Mouse (Mus musculus): ENCODE results near the gene Tbxas1. TPM values are rescaled to one million over a fixed set of nuclear protein-coding genes. Genes with fewer than 3 reads are reported as not detected.

Tbxas1 gene
- polyA plus RNA-seq (2014; fragmentation: Illumina TruSeq; extraction: RNeasy Lipid Tissue Mini Kit (QIAGEN cat#74804); ENCODE audit: low read depth, low replicate concordance): 2.3 TPM

DNA sequence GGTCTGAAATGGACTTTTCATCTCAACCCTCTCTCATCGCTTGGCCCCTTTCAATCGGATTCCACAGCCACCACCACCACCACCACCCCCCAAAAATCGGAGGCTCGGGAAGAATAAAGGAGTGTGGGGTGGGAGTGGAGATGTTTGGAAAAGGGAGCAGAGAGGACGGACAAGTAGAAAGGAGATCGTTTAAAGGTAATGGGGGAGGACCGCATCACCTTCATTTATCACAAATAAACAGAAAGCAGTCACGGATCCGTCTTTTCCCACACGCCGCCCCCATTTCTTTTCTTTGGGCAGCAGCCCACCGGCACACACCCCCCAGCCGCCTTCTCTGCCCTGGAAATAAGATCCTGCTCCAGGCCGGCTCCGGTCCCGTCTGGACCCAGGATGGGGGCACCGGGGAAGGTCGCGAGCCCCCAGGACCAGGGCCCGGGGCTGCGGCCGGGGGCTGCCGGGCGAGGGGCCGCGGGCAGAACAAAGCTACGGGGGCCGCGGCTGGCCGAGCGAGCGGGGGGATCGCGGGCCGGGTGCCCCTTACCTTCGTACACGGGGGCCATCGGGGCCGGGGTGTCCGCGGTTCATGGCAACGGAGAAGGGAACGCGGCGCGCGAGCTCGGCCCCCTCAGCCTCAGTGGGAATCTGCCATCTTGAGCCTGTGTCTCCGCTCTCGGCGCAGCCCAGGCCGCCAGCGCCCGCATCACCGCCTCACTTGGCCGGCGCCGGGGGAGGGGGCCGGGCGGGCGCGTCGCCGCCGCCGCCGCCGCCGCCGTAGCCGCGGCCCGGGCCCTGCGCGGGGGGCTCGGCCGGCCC is at the start of gene Tbxas1:
Gene Tbxas1 (plus strand): TSS at position 147 of the 813 bp plus-strand sequence.

DNA sequence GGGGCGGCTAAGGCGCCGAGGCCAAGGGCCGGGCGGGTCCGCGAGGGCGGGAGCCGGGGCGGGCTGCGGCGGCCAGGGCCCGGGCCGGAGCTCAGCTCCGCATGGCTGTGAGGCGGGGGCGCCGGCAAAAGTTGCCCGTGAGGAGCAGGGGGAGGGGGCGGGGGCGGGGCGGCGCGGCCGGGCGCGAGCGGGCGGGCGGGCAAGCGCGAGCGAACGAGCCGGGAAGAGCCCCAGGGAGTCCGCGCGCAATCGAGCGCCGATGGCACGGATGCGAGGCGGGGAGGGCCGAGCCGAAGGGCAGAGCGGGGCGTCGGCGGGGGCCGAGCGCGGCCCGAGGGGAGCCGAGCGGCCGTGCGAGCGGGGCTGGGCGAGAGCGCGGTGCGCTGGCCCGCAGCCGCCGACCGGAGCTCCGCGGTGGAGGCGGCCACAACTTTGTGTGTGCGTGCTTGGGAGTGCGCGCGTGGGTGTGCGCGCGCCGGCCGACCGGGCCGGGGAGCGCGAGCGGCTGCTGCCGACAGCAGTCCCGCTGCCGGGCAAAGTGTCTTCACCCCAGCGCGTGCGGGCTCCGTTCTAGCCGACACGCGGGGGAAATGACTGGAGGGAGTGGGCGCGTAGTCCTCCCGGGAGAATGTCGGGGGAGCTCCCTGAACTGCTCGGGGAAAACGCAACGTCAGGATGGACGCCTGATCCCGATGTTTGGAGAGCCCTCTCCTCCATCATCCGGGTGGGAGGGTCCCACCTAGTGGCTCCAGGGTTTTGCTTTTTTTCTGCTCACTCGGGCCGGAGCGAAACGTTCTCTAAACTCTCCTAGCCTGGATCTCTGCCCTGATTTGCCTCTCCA is 1.1 kb downstream of the Tbxas1 start, which contains the start of gene Hipk2:
Gene Hipk2 (minus strand): TSS at position 95 of the 841 bp plus-strand sequence.

DNA sequence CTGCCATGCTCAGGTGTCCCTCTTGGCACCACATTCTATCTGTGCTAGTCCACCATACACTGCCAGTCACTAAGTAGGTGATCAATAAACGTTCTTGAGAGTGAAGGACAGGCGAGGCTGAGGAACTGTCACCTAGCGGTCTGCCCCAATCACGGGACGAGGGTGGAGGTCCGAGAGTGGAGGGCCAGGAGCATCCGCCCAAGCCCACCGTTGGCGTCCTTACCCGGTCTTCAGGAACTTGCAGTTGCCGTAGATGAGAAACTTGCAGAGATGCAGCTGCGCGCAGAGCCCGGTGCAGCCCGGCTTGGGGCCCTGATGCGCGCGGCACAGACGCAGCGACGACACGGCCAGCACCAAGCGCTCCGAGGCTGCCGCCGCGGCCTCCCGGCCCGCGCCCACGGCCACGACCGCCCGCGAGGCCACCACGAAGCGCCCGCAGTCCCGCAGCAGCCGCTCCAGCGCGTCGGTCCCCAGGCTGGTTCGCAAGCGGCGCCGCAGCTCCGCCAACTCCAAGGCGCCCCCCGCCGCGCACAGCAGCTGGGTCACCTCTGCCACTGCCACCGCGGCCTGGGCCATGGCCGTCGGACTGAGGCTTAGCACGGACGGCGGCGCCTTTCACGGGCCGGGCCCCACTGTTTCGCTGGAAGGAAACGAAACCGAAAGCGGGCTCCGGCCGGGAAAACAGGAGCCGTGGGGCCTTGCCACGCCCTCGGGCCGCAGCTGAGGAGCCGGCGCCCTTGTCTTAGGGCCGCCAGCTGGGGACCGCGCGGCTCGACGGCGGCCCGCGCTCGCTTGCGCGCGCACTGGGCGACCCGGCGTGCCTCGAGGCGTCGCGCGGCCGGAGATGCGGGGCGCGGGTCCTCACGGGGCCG is 242.6 kb downstream of the Tbxas1 start, which contains the start of gene Parp12:
Gene Parp12 (minus strand): TSS at position 766 of the 872 bp plus-strand sequence.

Other genes starting within 250 kb of the Tbxas1 start
- 0.13 TPM for gene Klrg2, start 238.2 kb upstream of the Tbxas1 start, polyA plus RNA-seq (2014; fragmentation: Illumina TruSeq; extraction: RNeasy Lipid Tissue Mini Kit (QIAGEN cat#74804); ENCODE audit: low read depth, low replicate concordance)
- gene Clec2l, start 212.3 kb upstream of the Tbxas1 start, polyA plus RNA-seq (2014; fragmentation: Illumina TruSeq; extraction: RNeasy Lipid Tissue Mini Kit (QIAGEN cat#74804); ENCODE audit: low read depth, low replicate concordance): 1.5 TPM
- 31.9 TPM for gene Hipk2, start 761 bp downstream of the Tbxas1 start, polyA plus RNA-seq (2014; fragmentation: Illumina TruSeq; extraction: RNeasy Lipid Tissue Mini Kit (QIAGEN cat#74804); ENCODE audit: low read depth, low replicate concordance)
- 22.6 TPM for gene Parp12, start 242.9 kb downstream of the Tbxas1 start, polyA plus RNA-seq (2014; fragmentation: Illumina TruSeq; extraction: RNeasy Lipid Tissue Mini Kit (QIAGEN cat#74804); ENCODE audit: low read depth, low replicate concordance)